Mouse (Mus musculus) intestine, postnatal 0 days (tissue): ENCODE measurements around the gene 2610507B11Rik. TPM values are rescaled to one million over a fixed set of nuclear protein-coding genes. Genes with fewer than 3 reads are reported as not detected.

ENCODE experiments used
- ATAC-seq: fragments of 200-750 bp; cut with Nextera tagmentation; 2 replicates; pipeline ENCODE4 v1.8.0; 2017; ENCODE audit warnings: mild to moderate bottlenecking, moderate TSS enrichment, moderate library complexity
- H3K27ac ChIP-seq: fragments of 300-500 bp; sonication (generic); 2 replicates; pipeline ENCODE4 v1.5.1; 2014; ENCODE audit warnings: mild to moderate bottlenecking, low read depth, low read length, moderate library complexity
- H3K27me3 ChIP-seq: fragments of 300-500 bp; sonication (generic); replicated peaks from 2 replicates; pipeline ENCODE4 v1.6.1; 2014; ENCODE audit warnings: low read length, mixed read lengths; ENCODE audit not compliant: control insufficient read depth, insufficient read depth
- H3K36me3 ChIP-seq: fragments of 300-500 bp; sonication (generic); 2 replicates; pipeline ENCODE4 v1.6.1; 2014; ENCODE audit warnings: mild to moderate bottlenecking, moderate library complexity; ENCODE audit not compliant: control insufficient read depth, insufficient read depth
- H3K4me1 ChIP-seq: fragments of 300-500 bp; sonication (generic); replicated peaks from 2 replicates; pipeline ENCODE4 v1.6.1; 2014; ENCODE audit warnings: antibody characterized with exemption, low read length, mixed read lengths; ENCODE audit not compliant: control insufficient read depth, insufficient read depth
- H3K4me2 ChIP-seq: fragments of 300-500 bp; sonication (generic); replicated peaks from 2 replicates; pipeline ENCODE4 v1.6.1; 2014; ENCODE audit warnings: low read depth, mild to moderate bottlenecking, moderate library complexity
- H3K4me3 ChIP-seq: fragments of 300-500 bp; sonication (generic); 2 replicates; pipeline ENCODE4 v1.5.1; 2014; ENCODE audit warnings: low read depth, low read length
- H3K9ac ChIP-seq: fragments of 300-500 bp; sonication (generic); 2 replicates; pipeline ENCODE4 v1.6.1; 2014; ENCODE audit warnings: mild to moderate bottlenecking, low read depth, low read length
- H3K9me3 ChIP-seq: fragments of 300-500 bp; sonication (generic); 2 replicates; pipeline ENCODE4 v1.6.1; 2016; ENCODE audit warnings: mixed run types; ENCODE audit not compliant: control insufficient read depth
- CTCF ChIP-seq: sonication (generic); IDR thresholded peaks from 2 replicates; pipeline ENCODE4 v1.5.1; 2016; ENCODE audit warnings: low read depth, mild to moderate bottlenecking, control low read depth, antibody characterized with exemption, moderate library complexity
- WGBS: fragments of 180-500 bp; shearing (Covaris S2); extraction: QIAGEN DNeasy Blood & Tissue Kit; methylation state at CpG from one replicate; pipeline ENCODE4 v1.1.7; 2014; 5-methylcytosine and 5-hydroxymethylcytosine counted together
- polyA plus RNA-seq: library from polyadenylated mRNA; unstranded; fragments of >200 nt; fragmentation: Nextera tagmentation; extraction: Ambion mirVana; gene quantifications from 2 replicates; pipeline ENCODE4 v1.2.1, GENCODE M21; 2015

2610507B11Rik gene
- polyA plus RNA-seq, 1 experiment from 2014 or later = 49.9 TPM

DNA sequence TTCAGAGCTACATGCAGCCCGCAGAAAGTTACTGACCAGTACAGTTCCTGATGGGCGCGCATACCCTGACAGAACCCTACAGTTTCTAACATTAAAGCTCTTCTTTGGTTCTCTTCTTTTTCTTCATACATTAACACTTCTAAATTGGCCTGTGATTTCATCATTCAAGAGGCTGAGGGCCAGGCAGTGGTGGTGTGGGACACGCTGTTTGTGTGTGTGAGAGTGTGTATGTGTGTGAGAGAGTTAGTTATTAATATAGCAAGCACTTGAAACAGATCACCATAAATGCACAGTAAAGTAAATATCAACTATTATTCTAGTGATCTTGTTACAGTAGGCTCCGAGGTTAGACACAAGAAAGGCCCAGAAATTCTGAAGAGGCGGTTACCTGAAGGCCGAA lies 39.4 kb downstream of the 2610507B11Rik start:
- Histone ChIP-seq H3K4me3 (peak overlapping the region; percentile 87), H3K36me3 (peaks cover 15% of the 10 kb centered on the region), H3K4me2 (peak overlapping the region; percentile 93), H3K27ac (no peak overlapping the region), H3K9ac (peak overlapping the region; percentile 47; the same call in 1 of the 2 replicates), H3K4me1 (no peaks in the 10 kb centered on the region), H3K27me3 (no peaks in the 10 kb centered on the region), H3K9me3 (no peaks in the 10 kb centered on the region)
- WGBS = 65% methylated on average over 7 of the region's 7 CpGs
- ATAC-seq = peak; percentile 26; the same call in 1 of the 2 replicates
- no peak for TF ChIP-seq CTCF

DNA sequence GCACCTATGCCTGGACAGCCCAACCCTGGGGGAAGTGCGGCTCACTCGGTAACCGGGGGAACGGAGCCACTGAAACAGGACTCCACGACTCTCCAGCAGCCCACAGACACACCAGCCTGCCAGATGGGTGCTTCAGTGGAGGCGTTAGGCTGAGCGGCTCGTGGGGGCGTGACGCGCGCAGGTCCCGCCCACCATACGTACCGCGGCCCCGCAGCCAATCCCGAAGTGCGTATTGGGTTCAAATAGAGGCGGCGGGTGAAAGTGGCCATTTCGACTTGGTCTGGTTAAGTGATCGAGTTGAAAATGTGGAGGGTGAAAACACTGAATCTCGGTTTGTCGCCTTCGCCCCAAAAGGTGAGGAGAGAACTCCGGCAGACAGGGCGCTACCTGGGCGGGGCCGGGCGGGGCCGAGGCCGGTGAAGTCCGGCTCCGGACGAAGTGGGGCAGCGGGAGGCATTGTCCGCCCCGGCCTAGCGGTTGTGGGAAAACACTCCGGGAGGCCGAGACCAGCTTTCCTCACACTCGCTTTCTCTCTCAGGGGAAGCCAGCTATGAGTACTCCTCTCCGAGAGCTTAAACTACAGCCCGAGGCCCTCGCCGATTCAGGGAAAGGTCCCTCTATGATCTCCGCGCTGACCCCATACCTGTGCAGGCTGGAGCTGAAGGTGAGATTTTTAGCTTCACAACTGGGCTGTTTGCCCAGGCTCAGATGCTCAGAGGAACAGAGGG lies 40.0 kb downstream of the 2610507B11Rik start, which contains the start of gene Spag5:
TSS of gene Spag5 (plus strand) at position 173 of the 728 bp plus-strand sequence.
- WGBS = under 1% methylated on average over 49 of the region's 49 CpGs
- Histone ChIP-seq H3K4me3 (peak within 1 kb of the TSS; percentile 87), H3K27me3 (no peaks in the 10 kb centered on the region), H3K4me2 (peak within 1 kb of the TSS; percentile 93), H3K9me3 (no peaks in the 10 kb centered on the region), H3K4me1 (no peaks in the 10 kb centered on the region), H3K36me3 (peaks cover 15% of the 10 kb centered on the region), H3K27ac (no peak within 1 kb of the TSS), H3K9ac (peak within 1 kb of the TSS; percentile 47)
- TF ChIP-seq CTCF = no peak
- peak; percentile 98 for ATAC-seq

DNA sequence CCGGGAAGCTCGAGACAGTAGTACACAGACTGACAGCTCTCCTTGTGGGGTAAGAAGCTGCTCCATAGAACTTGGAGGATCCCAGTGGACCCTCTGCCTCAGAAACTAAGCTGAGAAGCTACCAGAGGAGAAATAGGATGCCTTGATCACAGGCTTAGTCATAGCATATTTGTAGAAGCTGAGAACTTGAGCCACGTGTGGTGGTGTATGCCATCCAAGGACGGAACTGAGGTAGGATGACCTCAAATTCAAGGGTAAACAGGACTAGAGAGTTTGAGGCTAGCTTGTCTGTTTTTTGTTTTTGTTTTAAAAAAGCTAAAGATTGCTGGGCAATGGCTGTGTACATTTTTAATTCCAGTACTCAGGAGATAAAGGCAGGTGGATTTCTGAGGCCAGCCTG lies 43.7 kb downstream of the 2610507B11Rik start:
- Histone ChIP-seq H3K9me3 (no peaks in the 10 kb centered on the region), H3K9ac (no peak overlapping the region), H3K4me1 (no peaks in the 10 kb centered on the region), H3K27me3 (no peaks in the 10 kb centered on the region), H3K4me3 (no peak overlapping the region), H3K4me2 (no peak overlapping the region), H3K36me3 (peaks cover 15% of the 10 kb centered on the region), H3K27ac (no peak overlapping the region)
- 90% methylated on average over 4 of the region's 4 CpGs for WGBS
- ATAC-seq = no peak
- no peak for TF ChIP-seq CTCF

DNA sequence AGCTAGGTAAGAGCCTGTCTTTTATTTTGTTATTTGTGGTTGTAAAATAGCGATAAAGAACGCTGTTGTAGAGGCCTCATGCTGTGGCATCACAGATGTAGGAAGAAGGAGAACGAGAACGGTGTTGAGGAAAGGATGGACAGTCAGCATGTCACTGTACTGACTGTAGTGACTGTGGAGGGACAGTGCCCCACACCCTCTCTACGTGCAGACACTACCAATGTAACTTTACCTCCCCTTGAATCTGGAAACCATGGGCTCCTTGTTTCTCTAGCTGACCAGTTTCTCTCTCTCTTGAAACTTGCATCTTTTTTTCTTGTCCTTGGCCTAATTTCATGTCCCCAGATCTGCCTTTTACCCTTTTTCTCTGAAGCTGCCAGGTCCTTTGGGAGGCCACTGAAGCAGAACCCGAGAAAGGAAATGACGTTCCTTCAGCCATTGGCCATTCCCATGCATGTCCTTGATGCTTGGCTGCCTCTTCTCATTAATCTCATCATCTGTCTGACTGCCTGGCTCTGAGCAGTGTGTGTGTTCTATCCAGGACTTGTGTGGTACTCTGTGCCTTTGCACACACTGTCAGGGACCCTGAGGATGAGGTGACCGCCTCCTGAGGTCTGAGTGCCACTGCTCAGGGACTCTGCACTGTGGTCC lies 49.4 kb downstream of the 2610507B11Rik start:
- H3K27ac ChIP-seq = no peak overlapping the region
- 90% methylated on average over 8 of the region's 8 CpGs for WGBS
- no peak for ATAC-seq

DNA sequence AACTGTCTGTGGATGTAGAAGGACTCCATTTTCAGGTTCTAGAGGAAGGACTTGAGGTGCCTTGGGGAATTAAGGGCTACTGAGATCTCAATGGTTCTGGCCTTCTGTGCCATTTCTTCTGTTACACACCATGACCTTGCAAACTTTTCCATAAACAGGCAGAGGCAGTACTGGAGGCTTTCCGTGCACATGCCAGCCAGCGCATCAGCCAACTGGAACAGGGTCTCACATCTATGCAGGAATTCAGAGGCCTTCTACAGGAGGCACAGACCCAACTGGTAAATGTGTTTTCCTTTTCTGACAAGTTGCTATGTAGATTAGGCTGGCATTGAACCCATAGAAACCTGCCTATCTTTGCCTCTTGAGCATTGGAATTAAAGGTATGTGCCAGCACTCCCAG lies 52.1 kb downstream of the 2610507B11Rik start:
- WGBS = 97% methylated on average over 2 of the region's 2 CpGs
- no peak for ATAC-seq
- 0 out of 2 replicates have a peak overlapping the region, but pooled peaks have one; percentile 7 for H3K27ac ChIP-seq
- no peaks in the 10 kb centered on the region for H3K27me3 ChIP-seq
- H3K4me2 ChIP-seq = no peak overlapping the region
- H3K4me3 ChIP-seq = no peak overlapping the region
- no peak overlapping the region for H3K9ac ChIP-seq
- no peak for TF ChIP-seq CTCF
- no peaks in the 10 kb centered on the region for H3K4me1 ChIP-seq
- H3K9me3 ChIP-seq = no peaks in the 10 kb centered on the region
- peaks cover 41% of the 10 kb centered on the region for H3K36me3 ChIP-seq

More for the DNA sequence above, 49.4 kb downstream of the 2610507B11Rik start:
- TF ChIP-seq CTCF = no peak
- H3K36me3 ChIP-seq = peaks cover 26% of the 10 kb centered on the region
- no peaks in the 10 kb centered on the region for H3K9me3 ChIP-seq
- no peaks in the 10 kb centered on the region for H3K4me1 ChIP-seq
- H3K9ac ChIP-seq = no peak overlapping the region
- no peak overlapping the region for H3K4me3 ChIP-seq
- H3K27me3 ChIP-seq = no peaks in the 10 kb centered on the region
- H3K4me2 ChIP-seq = no peak overlapping the region

DNA sequence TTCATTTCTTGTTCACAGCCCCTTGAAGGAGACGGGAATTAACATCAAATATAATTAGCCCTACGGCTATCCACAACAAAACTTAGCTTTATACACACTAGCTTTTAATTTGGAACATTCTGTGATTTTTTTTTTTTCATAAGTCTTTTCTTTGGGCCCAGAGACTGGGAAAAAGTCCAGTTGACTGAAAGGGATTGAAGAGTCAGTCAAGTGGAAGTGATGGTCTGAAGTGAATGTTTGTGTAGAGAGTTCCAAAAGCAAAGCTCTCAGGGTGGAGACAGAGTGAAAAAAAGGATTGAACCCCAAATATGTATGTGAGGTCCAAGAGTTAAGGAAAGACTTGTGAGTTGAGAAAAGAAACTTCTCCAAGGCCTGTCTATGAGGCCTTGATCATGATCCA lies 56.9 kb downstream of the 2610507B11Rik start:
- WGBS = 96% methylated on average over 2 of the region's 2 CpGs
- Histone ChIP-seq H3K4me2 (no peak overlapping the region), H3K4me1 (no peaks in the 10 kb centered on the region), H3K9ac (no peak overlapping the region), H3K27ac (no peak overlapping the region), H3K27me3 (no peaks in the 10 kb centered on the region), H3K9me3 (no peaks in the 10 kb centered on the region), H3K4me3 (no peak overlapping the region), H3K36me3 (peaks cover 45% of the 10 kb centered on the region)
- no peak for ATAC-seq
- no peak for TF ChIP-seq CTCF
